Mouse (Mus musculus) ES-E14 (cell line): ENCODE data around the gene Erg. TPM values are rescaled to one million over a fixed set of nuclear protein-coding genes. Genes with fewer than 3 reads are reported as not detected.

Experiments used
- DNase-seq: peaks from one replicate; pipeline ENCODE4 v3.0.0-alpha.2; 2013; ENCODE audit warnings: low read depth, low spot score
- H3K27ac ChIP-seq: 2 replicates; pipeline ENCODE4 v1.5.1; 2012; ENCODE audit warnings: low read depth, mild to moderate bottlenecking, low read length, moderate library complexity, mixed read lengths; ENCODE audit not compliant: poor library complexity, insufficient read depth, severe bottlenecking
- H3K36me3 ChIP-seq: 2 replicates; pipeline ENCODE4 v1.6.1; 2012; ENCODE audit warnings: mild to moderate bottlenecking, low read length, moderate library complexity, mixed read lengths; ENCODE audit not compliant: control insufficient read depth, poor library complexity, insufficient read depth, severe bottlenecking
- H3K4me1 ChIP-seq, 2 experiments: fragments of 150-350 bp in 1 of 2; sonication (generic) in 1 of 2; 2 replicates each; pipeline ENCODE4 v1.6.1; 2012; ENCODE audit warnings: low read length in 2 of 2, mild to moderate bottlenecking in 1 of 2, mixed read lengths in 1 of 2; ENCODE audit not compliant: control insufficient read depth in 2 of 2, insufficient read depth in 2 of 2, poor library complexity in 1 of 2
- H3K4me3 ChIP-seq, 2 experiments: fragments of 150-350 bp in 1 of 2; sonication (generic) in 1 of 2; 2 replicates each; pipeline ENCODE4 v1.5.1; 2012; ENCODE audit warnings: low read length in 2 of 2, low read depth in 1 of 2, mild to moderate bottlenecking in 1 of 2, mixed read lengths in 1 of 2; ENCODE audit not compliant: insufficient read depth in 1 of 2, poor library complexity in 1 of 2, severe bottlenecking in 1 of 2
- H3K9ac ChIP-seq: 2 replicates; pipeline ENCODE4 v1.6.1; 2012; ENCODE audit warnings: low read depth, mild to moderate bottlenecking, low read length, mixed read lengths; ENCODE audit not compliant: poor library complexity, insufficient read depth, severe bottlenecking
- H3K9me3 ChIP-seq: fragments of 150-350 bp; sonication (generic); 2 replicates; pipeline ENCODE4 v1.6.1; 2012; ENCODE audit warnings: low read depth, mild to moderate bottlenecking, low read length; ENCODE audit not compliant: control insufficient read depth, insufficient read depth
- CHD2 ChIP-seq: IDR thresholded peaks from 2 replicates; pipeline ENCODE4 v1.6.1; 2014; ENCODE audit warnings: mild to moderate bottlenecking, low read depth, low read length, inconsistent platforms
- HCFC1 ChIP-seq: IDR thresholded peaks from 2 replicates; pipeline ENCODE4 v1.6.1; 2012; ENCODE audit warnings: low read length, inconsistent platforms, borderline replicate concordance; ENCODE audit not compliant: insufficient read depth
- MAFK ChIP-seq: IDR thresholded peaks from 2 replicates; pipeline ENCODE4 v1.6.1; 2014; ENCODE audit warnings: mild to moderate bottlenecking, low read depth, low read length, inconsistent platforms; ENCODE audit not compliant: insufficient read depth
- ZC3H11A ChIP-seq: IDR thresholded peaks from 2 replicates; pipeline ENCODE4 v1.6.1; 2012; ENCODE audit warnings: low read depth, mild to moderate bottlenecking, inconsistent platforms, low read length, borderline replicate concordance
- ZNF384 ChIP-seq: IDR thresholded peaks from 2 replicates; pipeline ENCODE4 v1.6.1; 2012; ENCODE audit warnings: low read depth, low read length, inconsistent platforms
- in situ Hi-C, 2 experiments: fragments of 600-800 bp; cut with MboI; formaldehyde crosslinking; loops; one replicate each; pipeline ENCODE4 v1.15.1; 2025; ENCODE audit warnings: low sequenced_read_pairs in 2 of 2, inconsistent platforms in 1 of 2; ENCODE audit not compliant: unreplicated experiment in 2 of 2
- total RNA-seq: library from RNA; depleted of rRNA; stranded (reverse); fragments of 300-350 nt; gene quantifications from 2 replicates; pipeline ENCODE4 v1.2.3, GENCODE M21; 2012

Gene Erg
- total RNA-seq, 1 experiment: 0.18 TPM

DNA sequence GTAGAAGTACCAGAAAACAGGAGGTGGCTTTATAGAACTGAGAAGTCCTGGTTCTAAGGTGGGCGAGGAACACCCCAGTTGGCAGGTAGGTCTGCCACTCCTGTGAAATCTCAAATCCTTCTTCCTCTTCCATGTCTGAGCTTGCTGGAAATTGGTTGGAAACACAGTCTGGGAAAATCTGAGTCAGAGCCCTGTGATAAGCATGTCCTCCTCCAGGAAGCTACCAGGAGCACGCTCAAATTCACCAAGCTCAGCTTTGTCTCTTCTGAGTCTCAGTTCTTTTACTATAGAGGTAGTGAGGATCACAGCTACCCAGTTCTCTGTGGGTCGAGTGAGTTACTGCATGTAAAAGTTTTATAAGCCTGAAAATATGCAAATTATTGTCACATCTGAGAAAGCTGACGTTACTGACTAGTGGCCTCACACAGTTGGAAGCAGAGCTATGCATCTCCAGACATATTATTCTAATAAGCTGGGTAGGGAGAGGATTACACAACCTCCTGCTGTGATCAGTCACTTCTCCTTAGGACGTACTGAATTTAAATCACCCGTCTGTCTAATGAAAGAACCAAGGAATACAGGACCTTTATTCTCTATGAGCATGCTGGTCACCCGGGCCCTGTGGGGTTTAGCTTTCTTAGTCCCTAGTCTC lies 165.0 kb downstream of the Erg start:
- no peak overlapping the region for H3K4me3 ChIP-seq
- DNase-seq: no peak
- TF ChIP-seq MAFK (no peak), HCFC1 (no peak), CHD2 (no peak), ZNF384 (no peak), ZC3H11A (no peak)
- in situ Hi-C loops: no loop called here
- H3K9ac ChIP-seq: no peak overlapping the region
- H3K36me3 ChIP-seq: no peaks in the 10 kb centered on the region
- no peak overlapping the region for H3K27ac ChIP-seq
- H3K4me1 ChIP-seq: no peaks in the 10 kb centered on the region
- H3K9me3 ChIP-seq: no peaks in the 10 kb centered on the region

DNA sequence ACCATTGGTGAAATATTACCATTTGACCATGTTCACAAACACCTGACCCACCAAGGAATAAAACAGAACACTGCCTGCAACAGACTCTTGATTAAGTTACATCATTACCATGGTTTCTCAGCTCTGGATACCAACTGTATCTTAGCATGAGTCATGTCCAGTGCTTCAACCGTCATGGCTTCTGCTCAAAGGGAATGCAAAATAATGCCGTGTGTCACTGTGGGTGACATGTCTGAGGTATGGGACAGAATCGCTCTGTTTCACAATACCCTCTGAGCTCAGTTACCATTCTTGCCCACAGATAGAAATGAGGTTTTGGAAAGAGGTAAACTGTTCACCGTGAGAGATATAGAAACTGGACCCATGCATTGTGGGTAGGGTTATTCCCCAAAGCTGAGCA lies 170.5 kb downstream of the Erg start:
- in situ Hi-C loops: no loop called here
- H3K36me3 ChIP-seq: no peaks in the 10 kb centered on the region
- H3K4me1 ChIP-seq: no peaks in the 10 kb centered on the region
- TF ChIP-seq CHD2: no peak
- no peak for TF ChIP-seq HCFC1
- no peak for TF ChIP-seq ZNF384
- TF ChIP-seq ZC3H11A: no peak
- no peak for TF ChIP-seq MAFK
- no peaks in the 10 kb centered on the region for H3K9me3 ChIP-seq
- no peak overlapping the region for H3K27ac ChIP-seq
- DNase-seq: no peak
- no peak overlapping the region for H3K4me3 ChIP-seq
- H3K9ac ChIP-seq: no peak overlapping the region

DNA sequence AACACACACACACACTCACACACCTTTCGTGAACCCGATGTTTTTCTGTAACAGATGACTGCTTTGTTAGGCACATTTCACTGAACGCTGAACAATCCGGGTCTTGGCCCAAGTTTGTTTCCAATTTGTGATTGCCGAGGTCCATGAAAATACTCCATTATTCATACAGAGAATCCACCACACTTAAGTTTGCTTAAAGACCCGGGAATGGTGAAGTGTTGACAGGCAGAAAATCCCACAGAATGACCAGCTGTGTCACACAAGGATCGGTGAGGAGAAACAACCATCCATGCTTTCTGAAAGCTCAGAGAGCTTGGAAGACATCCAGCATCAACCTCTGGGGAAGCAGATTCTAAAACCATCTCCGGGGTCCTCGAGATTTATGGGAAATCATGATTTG lies 171.0 kb downstream of the Erg start:
- H3K9ac ChIP-seq: no peak overlapping the region
- H3K4me1 ChIP-seq: no peaks in the 10 kb centered on the region
- no peak overlapping the region for H3K4me3 ChIP-seq
- no peaks in the 10 kb centered on the region for H3K9me3 ChIP-seq
- no peaks in the 10 kb centered on the region for H3K36me3 ChIP-seq
- no peak overlapping the region for H3K27ac ChIP-seq
- in situ Hi-C loops: no loop called here
- TF ChIP-seq ZC3H11A (no peak), HCFC1 (no peak), CHD2 (no peak), MAFK (no peak), ZNF384 (no peak)
- no peak for DNase-seq

DNA sequence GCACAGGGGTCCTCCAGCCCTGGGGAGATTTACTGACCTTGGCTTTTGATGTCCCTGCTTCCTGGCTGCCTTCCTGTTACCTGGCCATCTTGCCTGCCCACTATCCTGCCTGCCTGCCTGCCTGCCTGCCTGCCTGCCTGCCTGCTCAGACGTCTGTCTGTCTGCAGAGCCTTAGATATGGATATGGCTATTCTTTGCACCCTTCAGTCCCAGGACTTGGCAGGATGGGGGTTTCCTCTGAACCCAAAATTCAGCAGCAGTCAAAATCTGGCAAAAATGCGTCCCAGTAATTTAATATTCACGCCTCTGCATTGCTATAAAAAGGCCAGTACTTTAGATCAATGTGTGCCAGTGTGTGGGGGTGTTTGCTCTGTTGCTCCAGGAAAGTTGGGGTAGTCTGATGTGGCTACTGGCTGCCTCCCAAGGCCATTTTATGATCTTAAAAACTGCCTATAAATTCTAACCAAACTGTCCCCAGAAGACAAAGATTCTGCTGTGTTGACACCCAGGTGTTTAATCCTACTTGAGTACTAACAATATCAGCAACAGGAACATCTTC lies 172.9 kb downstream of the Erg start:
- no peak for TF ChIP-seq MAFK

DNA sequence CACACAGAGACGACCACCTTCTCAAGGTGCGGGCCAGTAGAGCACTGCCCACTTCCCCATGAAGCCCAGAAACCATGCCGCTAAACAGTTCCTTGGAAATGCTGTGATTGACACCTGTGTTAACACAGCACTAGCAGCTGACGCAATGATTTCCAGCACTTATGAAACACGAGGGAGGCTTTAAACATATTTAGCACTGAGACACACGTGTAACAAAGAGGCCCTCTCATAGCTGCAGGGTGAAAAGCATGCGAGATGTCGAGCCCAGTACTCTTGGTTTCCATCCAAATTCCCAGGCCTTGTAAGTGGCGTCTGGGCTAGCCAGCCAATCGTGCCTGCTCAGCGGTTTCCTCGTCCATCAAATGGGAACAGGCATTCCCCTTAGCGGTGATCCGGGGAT lies 178.3 kb downstream of the Erg start:
- Histone ChIP-seq H3K27ac (no peak overlapping the region), H3K9me3 (no peaks in the 10 kb centered on the region), H3K4me1 (no peaks in the 10 kb centered on the region), H3K4me3 (no peak overlapping the region), H3K36me3 (no peaks in the 10 kb centered on the region), H3K9ac (no peak overlapping the region)
- DNase-seq: no peak
- in situ Hi-C loops: no loop called here
- TF ChIP-seq ZC3H11A (no peak), ZNF384 (no peak), CHD2 (no peak), HCFC1 (no peak), MAFK (no peak; the same call in 1 of the 2 replicates)

More for the DNA sequence above, 172.9 kb downstream of the Erg start:
- no peak for DNase-seq
- no peak overlapping the region for H3K9ac ChIP-seq
- H3K4me1 ChIP-seq: no peaks in the 10 kb centered on the region
- H3K4me3 ChIP-seq: no peak overlapping the region
- no peaks in the 10 kb centered on the region for H3K36me3 ChIP-seq
- H3K9me3 ChIP-seq: no peaks in the 10 kb centered on the region
- in situ Hi-C loops: no loop called here
- H3K27ac ChIP-seq: no peak overlapping the region
